Mouse (Mus musculus): ENCODE results near the gene Mup19.
"Not testable (repeated sequence)": the region's sequence is repeated elsewhere in the genome, so short reads cannot be mapped to it uniquely, and the experiment has no call there.

Gene Mup19

DNA sequence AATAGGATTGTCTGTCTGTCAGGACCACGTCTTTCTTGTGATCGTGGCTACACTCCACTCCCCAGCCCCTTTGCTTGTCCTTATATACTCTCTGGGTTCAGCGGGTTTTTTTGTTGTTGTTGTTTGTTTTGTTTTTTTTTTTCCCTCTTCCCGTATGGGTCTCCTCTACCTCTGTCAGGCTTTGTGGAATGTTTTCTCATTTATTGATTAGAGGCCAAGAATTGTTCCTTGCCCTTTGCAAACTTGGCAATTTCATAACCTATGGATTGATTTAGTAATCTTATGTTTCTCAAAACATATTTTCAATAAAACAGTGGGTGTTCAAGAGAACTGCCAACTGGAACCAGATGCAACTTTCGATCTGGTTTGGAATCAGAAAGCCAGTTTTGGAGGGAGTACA lies at the start of gene Mup19:
TSS of gene Mup19 (minus strand) at position 101 of the 400 bp plus-strand sequence.
- DNase-seq, result not testable (repeated sequence)

DNA sequence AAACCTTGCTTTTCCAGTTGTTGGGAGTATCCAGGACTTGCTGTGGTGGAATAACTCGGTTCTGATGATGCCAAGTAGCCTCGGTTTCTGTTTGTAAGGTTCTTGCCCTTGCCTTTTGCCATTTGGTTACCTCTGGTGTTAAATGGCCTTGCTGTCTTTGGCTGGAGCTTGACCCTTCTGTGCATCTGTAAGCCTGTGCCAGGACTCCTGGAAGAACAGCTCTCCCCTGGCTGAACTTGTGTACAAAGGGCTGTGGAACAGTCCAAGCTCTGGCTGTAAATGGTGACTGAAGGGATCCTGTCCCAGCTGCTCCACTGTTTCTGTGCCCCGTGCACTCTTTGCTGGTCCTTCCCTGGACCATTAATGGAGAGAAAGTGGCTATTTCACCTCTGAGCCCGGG lies 47.1 kb upstream of the Mup19 start:
- DNase-seq, result no peak

DNA sequence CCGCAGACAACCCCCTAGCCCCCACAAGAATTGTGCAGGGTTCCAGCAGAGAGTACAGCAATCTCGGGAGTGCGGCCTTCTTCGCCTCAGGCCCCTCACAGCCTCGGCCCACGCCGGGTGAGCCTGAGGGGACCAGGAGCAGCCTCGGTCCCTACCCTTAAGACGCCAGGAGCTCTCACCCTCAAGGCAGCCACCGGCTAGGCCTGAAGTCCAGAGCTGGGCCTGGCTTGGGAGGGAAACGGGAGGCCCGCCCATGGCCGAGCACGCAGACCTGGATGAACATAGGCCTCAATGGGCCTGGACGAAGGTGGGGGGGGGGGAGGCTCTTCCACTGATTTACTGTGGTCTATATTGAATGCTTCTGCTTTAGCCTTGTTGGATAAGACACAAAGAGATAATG lies 41.1 kb upstream of the Mup19 start:
- DNase-seq, result no peak

DNA sequence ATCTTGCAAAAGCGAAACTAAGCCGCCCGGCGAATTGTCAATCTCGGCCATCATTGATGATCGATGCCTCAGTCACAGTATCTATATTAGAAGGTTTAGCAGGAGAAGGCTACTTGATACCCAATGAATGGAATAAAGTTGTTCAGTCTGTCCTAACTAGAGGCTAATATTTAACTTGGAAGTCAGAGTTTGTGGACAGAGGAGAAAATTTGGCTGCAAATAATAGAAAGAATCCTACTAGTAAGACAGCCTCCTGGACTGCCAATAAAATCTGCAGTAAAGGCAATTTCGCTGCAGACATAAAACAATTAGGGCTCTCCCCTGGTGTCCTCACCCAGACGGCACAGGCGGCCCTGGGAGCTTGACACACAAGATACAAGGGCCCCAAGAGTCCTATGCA lies 40.5 kb upstream of the Mup19 start:
- not testable (repeated sequence) for DNase-seq

DNA sequence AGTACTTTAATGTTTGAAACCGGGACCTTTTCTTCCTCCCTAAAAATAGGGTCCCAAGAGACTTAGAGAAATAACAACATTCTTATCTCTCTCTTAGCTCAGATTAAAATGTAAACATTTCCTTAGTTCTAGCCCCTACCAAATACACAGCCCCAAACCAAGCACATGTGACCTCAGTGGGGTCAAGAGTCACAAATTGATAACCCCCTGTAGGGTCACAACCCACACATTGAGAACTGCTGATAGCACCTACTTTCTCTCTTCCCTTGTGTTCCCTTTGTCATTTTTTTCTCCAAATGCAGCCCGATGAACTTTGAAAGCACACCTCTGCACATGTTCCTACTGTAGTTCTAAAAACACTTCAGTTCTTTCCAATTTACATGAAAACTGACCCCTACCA lies 33.5 kb upstream of the Mup19 start:
- DNase-seq, result no peak

DNA sequence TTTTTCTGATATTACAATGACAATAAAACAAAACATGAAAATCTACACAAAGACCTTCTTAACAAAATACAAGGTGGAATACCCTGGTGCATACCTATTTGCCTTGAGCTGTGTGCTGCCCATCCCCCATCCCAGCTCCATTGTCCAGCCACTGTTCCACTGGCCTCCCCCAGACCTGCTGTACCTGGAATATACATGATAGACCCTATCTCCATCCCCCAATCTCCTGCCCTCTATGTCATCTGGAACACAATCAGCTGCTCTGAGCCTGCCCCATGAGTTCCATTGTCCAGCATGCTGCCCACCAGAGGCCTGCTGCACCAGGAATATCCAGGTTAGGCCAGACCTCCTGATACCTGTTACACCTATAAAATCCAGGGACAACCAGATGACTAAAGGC lies 31.4 kb upstream of the Mup19 start:
- no peak for DNase-seq

DNA sequence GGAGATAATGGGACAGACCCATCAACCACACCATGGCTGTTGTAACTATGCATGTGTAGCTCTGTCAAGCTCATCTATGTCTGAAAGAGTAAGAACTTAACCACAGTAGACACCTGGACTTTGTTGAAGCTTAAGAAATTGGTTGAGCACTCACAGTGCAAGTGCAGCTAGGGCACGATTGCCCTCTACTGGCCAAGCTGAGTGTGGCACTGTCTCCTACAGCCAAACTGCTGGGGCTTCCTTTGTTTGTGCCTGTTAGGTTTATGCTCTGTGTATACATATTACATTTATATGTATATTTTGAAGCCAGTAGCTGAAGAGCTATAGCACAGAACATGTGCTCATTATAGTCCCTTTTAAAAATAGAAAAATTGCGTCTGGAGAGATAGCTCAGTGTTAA lies 29.1 kb upstream of the Mup19 start:
- peak; percentile 45 for DNase-seq

DNA sequence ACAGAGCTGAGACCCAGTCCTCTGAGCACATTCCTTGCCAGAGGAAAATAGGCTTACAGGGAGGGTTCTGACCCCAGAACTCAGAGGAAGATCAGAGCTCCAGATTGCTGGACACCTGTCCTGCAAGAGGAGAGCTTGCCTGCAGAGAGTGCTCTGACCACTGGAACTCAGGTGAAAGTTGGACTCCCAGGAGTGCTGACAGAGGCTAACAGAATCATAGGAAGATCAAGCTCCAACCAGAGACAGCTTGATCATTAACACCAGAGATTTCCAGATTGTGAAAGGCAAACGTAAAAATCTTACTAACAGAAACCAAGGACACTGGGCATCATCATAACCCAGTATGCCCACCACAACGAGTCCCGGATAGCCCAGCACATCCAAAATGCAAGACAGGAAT lies 26.9 kb upstream of the Mup19 start:
- DNase-seq, result peak; percentile 15

DNA sequence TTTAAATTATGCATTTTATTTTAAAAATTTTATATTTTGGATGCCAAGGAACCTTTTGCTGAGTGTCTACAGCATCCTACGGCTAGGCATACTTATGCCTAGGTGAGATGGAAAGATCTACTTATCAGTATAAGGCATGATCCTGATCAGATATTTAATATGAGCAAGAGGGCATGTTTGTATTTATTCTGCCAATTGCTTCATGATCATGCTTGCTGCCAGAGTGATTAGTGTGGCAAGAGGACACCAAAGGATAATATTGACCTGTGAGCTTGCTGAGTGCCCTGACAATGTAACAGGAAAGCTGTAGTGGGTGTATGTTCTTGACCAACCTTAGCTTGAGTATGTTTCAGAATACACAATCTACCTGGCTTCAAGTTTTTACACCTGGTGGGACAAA lies 7.6 kb upstream of the Mup19 start:
- DNase-seq, result not testable (repeated sequence)

DNA sequence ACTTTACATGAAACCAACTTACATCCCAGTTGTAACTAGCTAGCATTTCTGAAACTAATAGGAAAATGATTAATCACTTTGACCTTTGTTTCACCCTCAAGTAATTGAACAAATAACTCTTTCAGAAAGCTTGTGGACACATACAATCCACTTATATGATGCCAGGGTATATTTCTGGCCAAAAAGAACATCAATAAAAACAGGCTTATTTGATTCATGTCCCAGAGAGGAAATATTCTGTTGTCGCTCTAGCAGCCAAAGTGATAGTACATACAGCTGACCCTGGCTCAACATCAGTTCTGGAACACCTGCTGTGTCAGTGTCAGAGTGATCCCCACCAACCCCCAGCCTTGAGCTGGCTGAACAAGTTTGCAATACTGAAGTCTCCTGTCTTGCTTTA lies 2.2 kb upstream of the Mup19 start:
- not testable (repeated sequence) for DNase-seq

All from kidney, postnatal 14 days (tissue).